Mouse (Mus musculus) erythroblast, adult 5-6 weeks (primary cell): ENCODE data around the gene Cyp2d40. TPM values are rescaled to one million over a fixed set of nuclear protein-coding genes. Genes with fewer than 3 reads are reported as not detected.
"Not testable (repeated sequence)": the region's sequence is repeated elsewhere in the genome, so short reads cannot be mapped to it uniquely, and the experiment has no call there.

Experiments
- ATAC-seq: replicated peaks from 2 replicates; pipeline ENCODE4 v1.8.0; 2016; ENCODE audit warnings: moderate number of reproducible peaks, mild to moderate bottlenecking, moderate TSS enrichment, inconsistent platforms; ENCODE audit not compliant: poor library complexity, low FRiP score, severe bottlenecking
- total RNA-seq, 2 experiments: library from RNA; stranded (forward) in 1 of 2; stranded (reverse) in 1 of 2; fragments of 150-400 nt in 1 of 2; fragments of 200-764, 138-1000 nt in 1 of 2; gene quantifications; 2 replicates each; pipeline versions ENCODE4 v1.2.3 to v1.2.4; 2015 to 2017; ENCODE audit warnings: low replicate concordance in 2 of 2

Gene Cyp2d40
- total RNA-seq (2015; ENCODE audit: low replicate concordance) (not detected in 2 replicates), total RNA-seq (2017; ENCODE audit: low replicate concordance) (not detected in 2 replicates)

- ATAC-seq, result no peak
Observed at GRCm38 (mm10) chr15:82763631-82764420, at the start of gene Cyp2d40. Gene Cyp2d40, minus strand, starts transcription at chr15:82764183.

GRCm38 (mm10) chr15:82810556-82810955 is 46.6 kb upstream of the Cyp2d40 start:
- ATAC-seq, result 0 out of 2 replicates have a peak, but pooled peaks have one; percentile 55

GRCm38 (mm10) chr15:82809511-82809910 is 45.5 kb upstream of the Cyp2d40 start:
- ATAC-seq, result no peak

GRCm38 (mm10) chr15:82806969-82807763 is 43.2 kb upstream of the Cyp2d40 start:
- no peak for ATAC-seq

- peak; percentile 77; the same call in 1 of the 2 replicates for ATAC-seq
Observed at GRCm38 (mm10) chr15:82804708-82805639, 41.0 kb upstream of the Cyp2d40 start.

- ATAC-seq, result no peak
Observed at GRCm38 (mm10) chr15:82795936-82796440, 32.0 kb upstream of the Cyp2d40 start.

GRCm38 (mm10) chr15:82794277-82794676 is 30.3 kb upstream of the Cyp2d40 start, which contains the start of gene Cyp2d26:
Gene Cyp2d26, minus strand, starts transcription at chr15:82794294.
- ATAC-seq, result no peak

GRCm38 (mm10) chr15:82793868-82794267 is 29.9 kb upstream of the Cyp2d40 start:
- ATAC-seq, result no peak

- ATAC-seq, result no peak
Observed at GRCm38 (mm10) chr15:82793454-82793853, 29.5 kb upstream of the Cyp2d40 start.

- no peak for ATAC-seq
Observed at GRCm38 (mm10) chr15:82792566-82792965, 28.6 kb upstream of the Cyp2d40 start.

GRCm38 (mm10) chr15:82784581-82784980 is 20.6 kb upstream of the Cyp2d40 start:
- no peak for ATAC-seq

GRCm38 (mm10) chr15:82783800-82784199 is 19.8 kb upstream of the Cyp2d40 start:
- ATAC-seq, result no peak

- ATAC-seq, result not testable (repeated sequence)
Observed at GRCm38 (mm10) chr15:82777856-82778255, 13.9 kb upstream of the Cyp2d40 start.

- ATAC-seq, result no peak
Observed at GRCm38 (mm10) chr15:82765943-82766342, 2.0 kb upstream of the Cyp2d40 start.

- no peak for ATAC-seq
Observed at GRCm38 (mm10) chr15:82764881-82765280, 898 bp upstream of the Cyp2d40 start.

GRCm38 (mm10) chr15:82748141-82748540 is 15.8 kb downstream of the Cyp2d40 start:
- no peak for ATAC-seq

- ATAC-seq, result no peak
Observed at GRCm38 (mm10) chr15:82747516-82747915, 16.5 kb downstream of the Cyp2d40 start.

GRCm38 (mm10) chr15:82733331-82733925 is 30.6 kb downstream of the Cyp2d40 start:
- not testable (repeated sequence) for ATAC-seq
